Mouse (Mus musculus) heart, embryonic 11.5 days (tissue): ENCODE measurements around the gene Plekha6. TPM values are rescaled to one million over a fixed set of nuclear protein-coding genes. Genes with fewer than 3 reads are reported as not detected.
A peak's percentile ranks its signal among the peaks of the same experiment; 100 is the strongest.

Source experiments
- ATAC-seq: fragments of 200-750 bp; cut with Nextera tagmentation; replicated peaks from 2 replicates; pipeline ENCODE4 v1.8.0; 2017; ENCODE audit warnings: moderate library complexity; ENCODE audit not compliant: insufficient number of reproducible peaks, low FRiP score, low TSS enrichment
- H3K27ac ChIP-seq: fragments of 300-500 bp; sonication (generic); 2 replicates; pipeline ENCODE4 v1.5.1; 2014; ENCODE audit warnings: mild to moderate bottlenecking, low read depth, low read length
- H3K27me3 ChIP-seq: fragments of 300-500 bp; sonication (generic); 2 replicates; pipeline ENCODE4 v1.6.1; 2014; ENCODE audit warnings: mild to moderate bottlenecking, low read length, mixed read lengths; ENCODE audit not compliant: control insufficient read depth, insufficient read depth
- H3K36me3 ChIP-seq: fragments of 300-500 bp; sonication (generic); 2 replicates; pipeline ENCODE4 v1.6.1; 2014; ENCODE audit warnings: mild to moderate bottlenecking, low read length, moderate library complexity, mixed read lengths; ENCODE audit not compliant: control insufficient read depth, insufficient read depth
- H3K4me1 ChIP-seq: fragments of 300-500 bp; sonication (generic); 2 replicates; pipeline ENCODE4 v1.6.1; 2014; ENCODE audit warnings: low read length; ENCODE audit not compliant: control insufficient read depth, insufficient read depth
- H3K4me2 ChIP-seq: fragments of 300-500 bp; sonication (generic); 2 replicates; pipeline ENCODE4 v1.6.1; 2014; ENCODE audit warnings: mild to moderate bottlenecking, moderate library complexity
- H3K4me3 ChIP-seq: fragments of 300-500 bp; sonication (generic); 2 replicates; pipeline ENCODE4 v1.5.1; 2014; ENCODE audit warnings: low read depth, low read length
- H3K9ac ChIP-seq: fragments of 300-500 bp; sonication (generic); 2 replicates; pipeline ENCODE4 v1.6.1; 2014; ENCODE audit warnings: mild to moderate bottlenecking, low read depth, low read length, moderate library complexity
- H3K9me3 ChIP-seq: fragments of 300-500 bp; sonication (generic); replicated peaks from 2 replicates; pipeline ENCODE4 v1.6.1; 2016; ENCODE audit warnings: low read length; ENCODE audit not compliant: control insufficient read depth
- WGBS: fragments of 180-500 bp; shearing (Covaris S2); extraction: QIAGEN DNeasy Blood & Tissue Kit; methylation state at CpG from one replicate; pipeline ENCODE4 v1.1.7; 2014; ENCODE audit not compliant: insufficient replicate concordance; 5-methylcytosine and 5-hydroxymethylcytosine counted together
- polyA plus RNA-seq: library from polyadenylated mRNA; unstranded; fragments of >200 nt; fragmentation: Nextera tagmentation; extraction: Ambion mirVana; gene quantifications from 2 replicates; pipeline ENCODE4 v1.2.1, GENCODE M21; 2014

Gene Plekha6
- polyA plus RNA-seq, 1 experiment from 2014 or later: 13.6 TPM

- Histone ChIP-seq H3K27me3 (0 out of 2 replicates have a peak, but pooled peaks cover 4% of the 10 kb centered on the region), H3K9ac (no peak overlapping the region), H3K4me3 (no peak overlapping the region), H3K9me3 (no peaks in the 10 kb centered on the region), H3K36me3 (peaks cover 1% of the 10 kb centered on the region; the same call in 1 of the 2 replicates), H3K4me2 (no peak overlapping the region), H3K4me1 (peaks cover 32% of the 10 kb centered on the region), H3K27ac (no peak overlapping the region)
- WGBS: 55% methylated on average over 14 of the region's 14 CpGs
- ATAC-seq: no peak
These were observed 134.8 kb downstream of the Plekha6 start for GRCm38 (mm10) chr1:133298816-133299215.

GRCm38 (mm10) chr1:133302540-133302939 is 138.5 kb downstream of the Plekha6 start:
- H3K4me2 ChIP-seq: no peak overlapping the region
- peak overlapping the region; percentile 76 for H3K27ac ChIP-seq
- ATAC-seq: peak; percentile 46; the same call in 1 of the 2 replicates
- no peaks in the 10 kb centered on the region; the same call in 1 of the 2 replicates for H3K36me3 ChIP-seq
- H3K9me3 ChIP-seq: no peaks in the 10 kb centered on the region
- WGBS: 23% methylated on average over 3 of the region's 3 CpGs
- H3K9ac ChIP-seq: 0 out of 2 replicates have a peak overlapping the region, but pooled peaks have one; percentile 16
- no peak overlapping the region for H3K4me3 ChIP-seq
- H3K27me3 ChIP-seq: 0 out of 2 replicates have a peak, but pooled peaks cover 4% of the 10 kb centered on the region
- H3K4me1 ChIP-seq: peaks cover 25% of the 10 kb centered on the region

GRCm38 (mm10) chr1:133306842-133307241 is 142.8 kb downstream of the Plekha6 start:
- Histone ChIP-seq H3K4me3 (no peak overlapping the region), H3K9me3 (no peaks in the 10 kb centered on the region), H3K4me1 (peaks cover 13% of the 10 kb centered on the region), H3K27ac (no peak overlapping the region), H3K27me3 (no peaks in the 10 kb centered on the region), H3K9ac (no peak overlapping the region), H3K4me2 (no peak overlapping the region), H3K36me3 (no peaks in the 10 kb centered on the region)
- ATAC-seq: no peak
- WGBS: 13% methylated on average over 4 of the region's 4 CpGs

GRCm38 (mm10) chr1:133307318-133307717 is 143.3 kb downstream of the Plekha6 start:
- Histone ChIP-seq H3K9ac (no peak overlapping the region), H3K27me3 (no peaks in the 10 kb centered on the region), H3K36me3 (no peaks in the 10 kb centered on the region), H3K27ac (no peak overlapping the region), H3K9me3 (no peaks in the 10 kb centered on the region), H3K4me3 (no peak overlapping the region), H3K4me2 (no peak overlapping the region), H3K4me1 (peaks cover 8% of the 10 kb centered on the region)
- WGBS: 11% methylated on average over 6 of the region's 6 CpGs
- ATAC-seq: no peak

- H3K27me3 ChIP-seq: no peaks in the 10 kb centered on the region; the same call in 1 of the 2 replicates
- no peak within 1 kb of the TSS for H3K27ac ChIP-seq
- 58% methylated on average over 14 of the region's 14 CpGs for whole genome bisulfite sequencing
- H3K36me3 ChIP-seq: no peaks in the 10 kb centered on the region
- no peaks in the 10 kb centered on the region; the same call in 1 of the 2 replicates for H3K4me1 ChIP-seq
- no peak within 1 kb of the TSS for H3K4me3 ChIP-seq
- no peak within 1 kb of the TSS for H3K9ac ChIP-seq
- H3K4me2 ChIP-seq: no peak within 1 kb of the TSS
- no peaks in the 10 kb centered on the region for H3K9me3 ChIP-seq
- ATAC-seq: no peak
These were observed 145.8 kb downstream of the Plekha6 start, which contains the start of gene Golt1a for GRCm38 (mm10) chr1:133309652-133310267. Gene Golt1a (plus strand): TSS chr1:133309800.

GRCm38 (mm10) chr1:133311240-133311639 is 147.2 kb downstream of the Plekha6 start:
- no peak for ATAC-seq
- Histone ChIP-seq H3K4me2 (no peak overlapping the region), H3K9me3 (no peaks in the 10 kb centered on the region), H3K27me3 (no peaks in the 10 kb centered on the region; the same call in 1 of the 2 replicates), H3K36me3 (no peaks in the 10 kb centered on the region), H3K4me3 (no peak overlapping the region), H3K27ac (no peak overlapping the region), H3K9ac (no peak overlapping the region), H3K4me1 (no peaks in the 10 kb centered on the region; the same call in 1 of the 2 replicates)
- 51% methylated on average over 4 of the region's 4 CpGs for WGBS

GRCm38 (mm10) chr1:133311946-133312345 is 147.9 kb downstream of the Plekha6 start:
- Histone ChIP-seq H3K27ac (no peak overlapping the region), H3K9me3 (no peaks in the 10 kb centered on the region), H3K4me2 (no peak overlapping the region), H3K4me3 (no peak overlapping the region), H3K9ac (no peak overlapping the region), H3K36me3 (no peaks in the 10 kb centered on the region), H3K27me3 (no peaks in the 10 kb centered on the region; the same call in 1 of the 2 replicates), H3K4me1 (no peaks in the 10 kb centered on the region; the same call in 1 of the 2 replicates)
- no peak for ATAC-seq
- WGBS: 11% methylated on average over 10 of the region's 10 CpGs

- H3K36me3 ChIP-seq: no peaks in the 10 kb centered on the region
- H3K4me2 ChIP-seq: no peak overlapping the region
- no peak for ATAC-seq
- WGBS: 25% methylated on average over 8 of the region's 8 CpGs
- no peak overlapping the region for H3K27ac ChIP-seq
- no peaks in the 10 kb centered on the region; the same call in 1 of the 2 replicates for H3K27me3 ChIP-seq
- no peaks in the 10 kb centered on the region; the same call in 1 of the 2 replicates for H3K4me1 ChIP-seq
- H3K9ac ChIP-seq: no peak overlapping the region
- H3K9me3 ChIP-seq: no peaks in the 10 kb centered on the region
- no peak overlapping the region for H3K4me3 ChIP-seq
These were observed 150.4 kb downstream of the Plekha6 start for GRCm38 (mm10) chr1:133314364-133314763.
